Mouse (Mus musculus) intestine, postnatal 0 days (tissue): ENCODE data around the gene Itih3. TPM values are rescaled to one million over a fixed set of nuclear protein-coding genes. Genes with fewer than 3 reads are reported as not detected.

Source experiments
- ATAC-seq: fragments of 200-750 bp; cut with Nextera tagmentation; 2 replicates; pipeline ENCODE4 v1.8.0; 2017; ENCODE audit warnings: mild to moderate bottlenecking, moderate TSS enrichment, moderate library complexity
- H3K27ac ChIP-seq: fragments of 300-500 bp; sonication (generic); 2 replicates; pipeline ENCODE4 v1.5.1; 2014; ENCODE audit warnings: mild to moderate bottlenecking, low read depth, low read length, moderate library complexity
- H3K27me3 ChIP-seq: fragments of 300-500 bp; sonication (generic); replicated peaks from 2 replicates; pipeline ENCODE4 v1.6.1; 2014; ENCODE audit warnings: low read length, mixed read lengths; ENCODE audit not compliant: control insufficient read depth, insufficient read depth
- H3K36me3 ChIP-seq: fragments of 300-500 bp; sonication (generic); 2 replicates; pipeline ENCODE4 v1.6.1; 2014; ENCODE audit warnings: mild to moderate bottlenecking, moderate library complexity; ENCODE audit not compliant: control insufficient read depth, insufficient read depth
- H3K4me1 ChIP-seq: fragments of 300-500 bp; sonication (generic); replicated peaks from 2 replicates; pipeline ENCODE4 v1.6.1; 2014; ENCODE audit warnings: antibody characterized with exemption, low read length, mixed read lengths; ENCODE audit not compliant: control insufficient read depth, insufficient read depth
- H3K4me2 ChIP-seq: fragments of 300-500 bp; sonication (generic); replicated peaks from 2 replicates; pipeline ENCODE4 v1.6.1; 2014; ENCODE audit warnings: low read depth, mild to moderate bottlenecking, moderate library complexity
- H3K4me3 ChIP-seq: fragments of 300-500 bp; sonication (generic); 2 replicates; pipeline ENCODE4 v1.5.1; 2014; ENCODE audit warnings: low read depth, low read length
- H3K9ac ChIP-seq: fragments of 300-500 bp; sonication (generic); 2 replicates; pipeline ENCODE4 v1.6.1; 2014; ENCODE audit warnings: mild to moderate bottlenecking, low read depth, low read length
- H3K9me3 ChIP-seq: fragments of 300-500 bp; sonication (generic); 2 replicates; pipeline ENCODE4 v1.6.1; 2016; ENCODE audit warnings: mixed run types; ENCODE audit not compliant: control insufficient read depth
- CTCF ChIP-seq: sonication (generic); IDR thresholded peaks from 2 replicates; pipeline ENCODE4 v1.5.1; 2016; ENCODE audit warnings: low read depth, mild to moderate bottlenecking, control low read depth, antibody characterized with exemption, moderate library complexity
- WGBS: fragments of 180-500 bp; shearing (Covaris S2); extraction: QIAGEN DNeasy Blood & Tissue Kit; methylation state at CpG from one replicate; pipeline ENCODE4 v1.1.7; 2014; 5-methylcytosine and 5-hydroxymethylcytosine counted together
- polyA plus RNA-seq: library from polyadenylated mRNA; unstranded; fragments of >200 nt; fragmentation: Nextera tagmentation; extraction: Ambion mirVana; gene quantifications from 2 replicates; pipeline ENCODE4 v1.2.1, GENCODE M21; 2015

Gene Itih3
- polyA plus RNA-seq, 1 experiment from 2014 or later: 3.9 TPM

- Histone ChIP-seq H3K4me3 (no peak overlapping the region), H3K27ac (no peak overlapping the region), H3K4me2 (peak overlapping the region; percentile 38; the same call in 1 of the 2 replicates), H3K36me3 (no peaks in the 10 kb centered on the region), H3K4me1 (peaks cover 6% of the 10 kb centered on the region; the same call in 1 of the 2 replicates), H3K9ac (no peak overlapping the region), H3K27me3 (no peaks in the 10 kb centered on the region), H3K9me3 (no peaks in the 10 kb centered on the region)
- under 1% methylated on average over 9 of the region's 9 CpGs for WGBS
- TF ChIP-seq CTCF: peak; percentile 67
- ATAC-seq: 0 out of 2 replicates have a peak, but pooled peaks have one; percentile 41
Measured at GRCm38 (mm10) chr14:30888271-30888732, 35.3 kb downstream of the Itih3 start.

GRCm38 (mm10) chr14:30886204-30886603 lies 37.4 kb downstream of the Itih3 start, which contains the start of gene Itih4:
Itih4 (plus strand) TSS chr14:30886476.
- Histone ChIP-seq H3K27me3 (no peaks in the 10 kb centered on the region), H3K4me1 (peaks cover 6% of the 10 kb centered on the region; the same call in 1 of the 2 replicates), H3K36me3 (no peaks in the 10 kb centered on the region), H3K4me3 (no peak within 1 kb of the TSS), H3K4me2 (no peak within 1 kb of the TSS), H3K27ac (no peak within 1 kb of the TSS), H3K9ac (no peak within 1 kb of the TSS), H3K9me3 (no peaks in the 10 kb centered on the region)
- no peak for TF ChIP-seq CTCF
- WGBS: 71% methylated on average over 3 of the region's 3 CpGs
- ATAC-seq: no peak

- no peaks in the 10 kb centered on the region for H3K36me3 ChIP-seq
- 6% methylated on average over 3 of the region's 3 CpGs for WGBS
- no peak for TF ChIP-seq CTCF
Measured at GRCm38 (mm10) chr14:30885298-30885697, 38.3 kb downstream of the Itih3 start.

GRCm38 (mm10) chr14:30881718-30882108 lies 41.8 kb downstream of the Itih3 start:
- Histone ChIP-seq H3K27me3 (no peaks in the 10 kb centered on the region), H3K9me3 (no peaks in the 10 kb centered on the region), H3K27ac (no peak overlapping the region), H3K9ac (no peak overlapping the region), H3K4me1 (0 out of 2 replicates have a peak, but pooled peaks cover 3% of the 10 kb centered on the region), H3K4me3 (no peak overlapping the region), H3K36me3 (no peaks in the 10 kb centered on the region), H3K4me2 (no peak overlapping the region)
- no peak for TF ChIP-seq CTCF
- WGBS: 96% methylated on average over 3 of the region's 3 CpGs
- no peak for ATAC-seq

More at GRCm38 (mm10) chr14:30885298-30885697, 38.3 kb downstream of the Itih3 start:
- H3K4me3 ChIP-seq: no peak overlapping the region
- H3K27me3 ChIP-seq: no peaks in the 10 kb centered on the region
- H3K27ac ChIP-seq: no peak overlapping the region
- H3K4me2 ChIP-seq: no peak overlapping the region
- ATAC-seq: no peak
- no peaks in the 10 kb centered on the region for H3K9me3 ChIP-seq
- peaks cover 6% of the 10 kb centered on the region; the same call in 1 of the 2 replicates for H3K4me1 ChIP-seq
- H3K9ac ChIP-seq: no peak overlapping the region

GRCm38 (mm10) chr14:30880811-30881717 lies 42.5 kb downstream of the Itih3 start:
- Histone ChIP-seq H3K27ac (no peak overlapping the region), H3K4me3 (no peak overlapping the region), H3K36me3 (no peaks in the 10 kb centered on the region), H3K27me3 (no peaks in the 10 kb centered on the region), H3K4me2 (no peak overlapping the region), H3K9me3 (no peaks in the 10 kb centered on the region), H3K4me1 (0 out of 2 replicates have a peak, but pooled peaks cover 2% of the 10 kb centered on the region), H3K9ac (no peak overlapping the region)
- WGBS: 83% methylated on average over 17 of the region's 17 CpGs
- no peak for ATAC-seq
- TF ChIP-seq CTCF: peak; percentile 79

- H3K4me1 ChIP-seq: no peaks in the 10 kb centered on the region
- no peaks in the 10 kb centered on the region for H3K36me3 ChIP-seq
- no peak overlapping the region for H3K27ac ChIP-seq
- WGBS: 69% methylated on average over 8 of the region's 8 CpGs
- no peak for TF ChIP-seq CTCF
- no peaks in the 10 kb centered on the region for H3K9me3 ChIP-seq
- H3K4me2 ChIP-seq: no peak overlapping the region
- H3K9ac ChIP-seq: no peak overlapping the region
- no peak for ATAC-seq
- H3K27me3 ChIP-seq: no peaks in the 10 kb centered on the region
- no peak overlapping the region for H3K4me3 ChIP-seq
Measured at GRCm38 (mm10) chr14:30880251-30880650, 43.3 kb downstream of the Itih3 start.
